Mouse (Mus musculus) ES-Bruce4 (cell line): ENCODE results near the gene Cracr2a. TPM values are rescaled to one million over a fixed set of nuclear protein-coding genes. Genes with fewer than 3 reads are reported as not detected.

Source experiments
- H3K27ac ChIP-seq: 2 replicates; pipeline ENCODE4 v1.5.1; 2012; ENCODE audit warnings: low read length, inconsistent platforms; ENCODE audit not compliant: insufficient read depth
- H3K27me3 ChIP-seq: 2 replicates; pipeline ENCODE4 v1.6.1; 2012; ENCODE audit warnings: mild to moderate bottlenecking, low read length, inconsistent platforms; ENCODE audit not compliant: control insufficient read depth, poor library complexity, insufficient read depth, severe bottlenecking
- H3K36me3 ChIP-seq: 2 replicates; pipeline ENCODE4 v1.6.1; 2012; ENCODE audit warnings: inconsistent platforms, mild to moderate bottlenecking, low read length, moderate library complexity; ENCODE audit not compliant: control insufficient read depth, poor library complexity, insufficient read depth, severe bottlenecking
- H3K4me1 ChIP-seq: one replicate; pipeline ENCODE4 v1.8.1; 2011; ENCODE audit warnings: low read length; ENCODE audit not compliant: control insufficient read depth, insufficient read depth
- H3K4me3 ChIP-seq: 2 replicates; pipeline ENCODE4 v1.5.1; 2011; ENCODE audit warnings: low read depth, mild to moderate bottlenecking, low read length
- H3K9ac ChIP-seq: 2 replicates; pipeline ENCODE4 v1.6.1; 2012; ENCODE audit warnings: low read depth, mild to moderate bottlenecking, inconsistent platforms; ENCODE audit not compliant: poor library complexity, severe bottlenecking
- H3K9me3 ChIP-seq: replicated peaks from 2 replicates; pipeline ENCODE4 v1.6.1; 2012; ENCODE audit warnings: mild to moderate bottlenecking, low read length, inconsistent platforms; ENCODE audit not compliant: control insufficient read depth, poor library complexity, insufficient read depth, severe bottlenecking
- CTCF ChIP-seq: IDR thresholded peaks from one replicate; pipeline ENCODE4 v1.8.1; 2011; ENCODE audit warnings: low read depth, low read length
- EP300 ChIP-seq: IDR thresholded peaks from 2 replicates; pipeline ENCODE4 v1.6.1; 2011; ENCODE audit warnings: low read depth, low read length; ENCODE audit not compliant: insufficient read depth
- POLR2A ChIP-seq: IDR thresholded peaks from one replicate; pipeline ENCODE4 v1.8.1; 2011; ENCODE audit warnings: low read length; ENCODE audit not compliant: insufficient read depth
- polyA plus RNA-seq: library from polyadenylated mRNA; stranded (reverse); fragments of >200 nt; gene quantifications from 2 replicates; pipeline ENCODE4 v1.2.4, GENCODE M21; 2011; ENCODE audit warnings: low read depth; ENCODE audit not compliant: missing spikeins, insufficient read depth, insufficient read length

Gene Cracr2a
- polyA plus RNA-seq, 1 experiment: 0.19 TPM

- Histone ChIP-seq H3K4me3 (no peak overlapping the region), H3K9me3 (no peaks in the 10 kb centered on the region), H3K27ac (no peak overlapping the region), H3K9ac (no peak overlapping the region), H3K4me1 (no peaks in the 10 kb centered on the region), H3K27me3 (no peaks in the 10 kb centered on the region), H3K36me3 (no peaks in the 10 kb centered on the region)
- TF ChIP-seq CTCF (no peak), EP300 (no peak), POLR2A (no peak)
Measured at GRCm38 (mm10) chr6:127538118-127538517, 23.0 kb upstream of the Cracr2a start.

GRCm38 (mm10) chr6:127539226-127539625 is 21.9 kb upstream of the Cracr2a start:
- Histone ChIP-seq H3K4me3 (no peak overlapping the region), H3K27ac (no peak overlapping the region), H3K9me3 (no peaks in the 10 kb centered on the region), H3K36me3 (no peaks in the 10 kb centered on the region), H3K27me3 (no peaks in the 10 kb centered on the region), H3K4me1 (no peaks in the 10 kb centered on the region), H3K9ac (no peak overlapping the region)
- TF ChIP-seq CTCF (no peak), POLR2A (no peak), EP300 (no peak)

- no peak overlapping the region for H3K27ac ChIP-seq
- H3K27me3 ChIP-seq: no peaks in the 10 kb centered on the region
- H3K4me3 ChIP-seq: no peak overlapping the region
- TF ChIP-seq POLR2A: no peak
- no peak for TF ChIP-seq CTCF
- TF ChIP-seq EP300: no peak
- H3K4me1 ChIP-seq: no peaks in the 10 kb centered on the region
- no peaks in the 10 kb centered on the region for H3K9me3 ChIP-seq
- H3K9ac ChIP-seq: no peak overlapping the region
- no peaks in the 10 kb centered on the region for H3K36me3 ChIP-seq
Measured at GRCm38 (mm10) chr6:127539659-127540058, 21.5 kb upstream of the Cracr2a start.

GRCm38 (mm10) chr6:127540517-127540916 is 20.6 kb upstream of the Cracr2a start:
- Histone ChIP-seq H3K27ac (no peak overlapping the region), H3K9ac (no peak overlapping the region), H3K36me3 (no peaks in the 10 kb centered on the region), H3K4me3 (no peak overlapping the region), H3K27me3 (no peaks in the 10 kb centered on the region), H3K9me3 (no peaks in the 10 kb centered on the region), H3K4me1 (no peaks in the 10 kb centered on the region)
- no peak for TF ChIP-seq CTCF
- no peak for TF ChIP-seq POLR2A
- TF ChIP-seq EP300: no peak

- Histone ChIP-seq H3K4me3 (no peak overlapping the region), H3K36me3 (no peaks in the 10 kb centered on the region)
Measured at GRCm38 (mm10) chr6:127541617-127542374, 19.3 kb upstream of the Cracr2a start.

GRCm38 (mm10) chr6:127546676-127547075 is 14.5 kb upstream of the Cracr2a start:
- no peak overlapping the region for H3K9ac ChIP-seq
- no peaks in the 10 kb centered on the region for H3K36me3 ChIP-seq
- no peaks in the 10 kb centered on the region for H3K4me1 ChIP-seq
- no peak overlapping the region for H3K27ac ChIP-seq
- no peaks in the 10 kb centered on the region for H3K27me3 ChIP-seq
- no peaks in the 10 kb centered on the region for H3K9me3 ChIP-seq
- H3K4me3 ChIP-seq: no peak overlapping the region
- no peak for TF ChIP-seq EP300
- TF ChIP-seq CTCF: no peak
- TF ChIP-seq POLR2A: no peak

More at GRCm38 (mm10) chr6:127541617-127542374, 19.3 kb upstream of the Cracr2a start:
- H3K9me3 ChIP-seq: no peaks in the 10 kb centered on the region
- no peak for TF ChIP-seq EP300
- TF ChIP-seq CTCF: peak; percentile 22
- H3K27ac ChIP-seq: no peak overlapping the region
- no peaks in the 10 kb centered on the region for H3K4me1 ChIP-seq
- no peak overlapping the region for H3K9ac ChIP-seq
- no peaks in the 10 kb centered on the region for H3K27me3 ChIP-seq
